Mouse (Mus musculus) ES-Bruce4 (cell line): Measurements from ENCODE around the gene Gucy2g.
"Not testable (repeated sequence)": the region's sequence is repeated elsewhere in the genome, so short reads cannot be mapped to it uniquely, and the experiment has no call there.

Experiments
- CTCF ChIP-seq: IDR thresholded peaks from one replicate; pipeline ENCODE4 v1.8.1; 2011; ENCODE audit warnings: low read depth, low read length
- EP300 ChIP-seq: IDR thresholded peaks from 2 replicates; pipeline ENCODE4 v1.6.1; 2011; ENCODE audit warnings: low read depth, low read length; ENCODE audit not compliant: insufficient read depth

GRCm38 (mm10) chr19:55152274-55152673, 88.8 kb downstream of the Gucy2g start:
- not testable (repeated sequence) for TF ChIP-seq EP300, CTCF
